Mouse (Mus musculus) liver, embryonic 15.5 days (tissue): ENCODE data around the gene Mapk11. TPM values are rescaled to one million over a fixed set of nuclear protein-coding genes. Genes with fewer than 3 reads are reported as not detected.

Experiments used
- ATAC-seq: fragments of 200-750 bp; cut with Nextera tagmentation; 2 replicates; pipeline ENCODE4 v1.8.0; 2017; ENCODE audit warnings: moderate number of reproducible peaks, mild to moderate bottlenecking, moderate library complexity; ENCODE audit not compliant: insufficient read depth
- H3K27ac ChIP-seq: fragments of 300-500 bp; sonication (generic); replicated peaks from 2 replicates; pipeline ENCODE4 v1.5.1; 2015; ENCODE audit warnings: mild to moderate bottlenecking, inconsistent platforms
- H3K27me3 ChIP-seq: fragments of 300-500 bp; sonication (generic); 2 replicates; pipeline ENCODE4 v1.6.1; 2015; ENCODE audit warnings: mild to moderate bottlenecking, inconsistent platforms
- H3K36me3 ChIP-seq: fragments of 300-500 bp; sonication (generic); replicated peaks from 2 replicates; pipeline ENCODE4 v1.6.1; 2015; ENCODE audit warnings: moderate library complexity, mild to moderate bottlenecking, inconsistent platforms
- H3K4me1 ChIP-seq: fragments of 300-500 bp; sonication (generic); replicated peaks from 2 replicates; pipeline ENCODE4 v1.6.1; 2015; ENCODE audit warnings: inconsistent platforms
- H3K4me2 ChIP-seq: fragments of 300-500 bp; sonication (generic); 2 replicates; pipeline ENCODE4 v1.6.1; 2015; ENCODE audit warnings: moderate library complexity, mild to moderate bottlenecking, inconsistent platforms
- H3K4me3 ChIP-seq: fragments of 300-500 bp; sonication (generic); replicated peaks from 2 replicates; pipeline ENCODE4 v1.5.1; 2015; ENCODE audit warnings: mild to moderate bottlenecking, inconsistent platforms
- H3K9ac ChIP-seq: fragments of 300-500 bp; sonication (generic); 2 replicates; pipeline ENCODE4 v1.6.1; 2015; ENCODE audit warnings: moderate library complexity, mild to moderate bottlenecking, inconsistent platforms
- H3K9me3 ChIP-seq: fragments of 300-500 bp; sonication (generic); replicated peaks from 2 replicates; pipeline ENCODE4 v1.6.1; 2016; ENCODE audit warnings: inconsistent platforms
- WGBS: fragments of 180-500 bp; shearing (Covaris S2); methylation state at CpG from one replicate; pipeline ENCODE4 v1.1.7; 2015; ENCODE audit warnings: mixed read lengths; ENCODE audit not compliant: insufficient replicate concordance; 5-methylcytosine and 5-hydroxymethylcytosine counted together
- polyA plus RNA-seq: library from polyadenylated mRNA; unstranded; fragments of >200 nt; fragmentation: Nextera tagmentation; extraction: Ambion mirVana; gene quantifications from 2 replicates; pipeline ENCODE4 v1.2.1, GENCODE M21; 2015

Mapk11 gene
- polyA plus RNA-seq, 1 experiment from 2014 or later: 0.68 TPM

GRCm38 (mm10) chr15:89150041-89150390 lies 588 bp upstream of the Mapk11 start:
- H3K27me3 ChIP-seq: peaks cover 73% of the 10 kb centered on the region
- H3K9ac ChIP-seq: no peak overlapping the region
- no peak overlapping the region for H3K27ac ChIP-seq
- peak overlapping the region; percentile 55; the same call in 1 of the 2 replicates for H3K4me3 ChIP-seq
- H3K9me3 ChIP-seq: no peaks in the 10 kb centered on the region
- H3K4me2 ChIP-seq: peak overlapping the region; percentile 71
- ATAC-seq: no peak
- H3K4me1 ChIP-seq: peaks cover 19% of the 10 kb centered on the region
- H3K36me3 ChIP-seq: 0 out of 2 replicates have a peak, but pooled peaks cover 4% of the 10 kb centered on the region
- WGBS: 2% methylated on average over 13 of the region's 13 CpGs

- no peak for ATAC-seq
- WGBS: 7% methylated on average over 25 of the region's 25 CpGs
- Histone ChIP-seq H3K27ac (no peak overlapping the region), H3K27me3 (peaks cover 86% of the 10 kb centered on the region), H3K9me3 (no peaks in the 10 kb centered on the region), H3K4me1 (peaks cover 19% of the 10 kb centered on the region), H3K4me2 (peak overlapping the region; percentile 71), H3K36me3 (no peaks in the 10 kb centered on the region), H3K9ac (no peak overlapping the region), H3K4me3 (peak overlapping the region; percentile 55)
Observed at GRCm38 (mm10) chr15:89148496-89149270, 745 bp downstream of the Mapk11 start.

GRCm38 (mm10) chr15:89147895-89148294 lies 1.5 kb downstream of the Mapk11 start:
- no peak for ATAC-seq
- H3K9me3 ChIP-seq: no peaks in the 10 kb centered on the region
- H3K4me1 ChIP-seq: peaks cover 19% of the 10 kb centered on the region
- no peaks in the 10 kb centered on the region for H3K36me3 ChIP-seq
- no peak overlapping the region for H3K27ac ChIP-seq
- H3K4me2 ChIP-seq: no peak overlapping the region
- WGBS: 44% methylated on average over 4 of the region's 4 CpGs
- H3K9ac ChIP-seq: no peak overlapping the region
- H3K27me3 ChIP-seq: peaks cover 94% of the 10 kb centered on the region
- no peak overlapping the region for H3K4me3 ChIP-seq

- Histone ChIP-seq H3K27ac (no peak overlapping the region), H3K27me3 (peaks cover 98% of the 10 kb centered on the region), H3K4me2 (no peak overlapping the region), H3K9ac (no peak overlapping the region), H3K4me3 (no peak overlapping the region), H3K4me1 (peaks cover 19% of the 10 kb centered on the region), H3K9me3 (no peaks in the 10 kb centered on the region), H3K36me3 (no peaks in the 10 kb centered on the region)
- 16% methylated on average over 10 of the region's 10 CpGs for WGBS
- ATAC-seq: no peak
Observed at GRCm38 (mm10) chr15:89147456-89147855, 2.0 kb downstream of the Mapk11 start.

- Histone ChIP-seq H3K27ac (no peak overlapping the region), H3K4me3 (no peak overlapping the region), H3K4me2 (peak overlapping the region; percentile 23; the same call in 1 of the 2 replicates), H3K27me3 (peaks cover 98% of the 10 kb centered on the region), H3K36me3 (no peaks in the 10 kb centered on the region), H3K4me1 (peaks cover 19% of the 10 kb centered on the region), H3K9ac (no peak overlapping the region), H3K9me3 (no peaks in the 10 kb centered on the region)
- ATAC-seq: no peak
- WGBS: 4% methylated on average over 16 of the region's 16 CpGs
Observed at GRCm38 (mm10) chr15:89147024-89147423, 2.4 kb downstream of the Mapk11 start.

- 2% methylated on average over 27 of the region's 27 CpGs for WGBS
- Histone ChIP-seq H3K9ac (no peak overlapping the region), H3K27me3 (peaks cover 99% of the 10 kb centered on the region), H3K36me3 (no peaks in the 10 kb centered on the region), H3K9me3 (no peaks in the 10 kb centered on the region), H3K4me3 (no peak overlapping the region), H3K4me2 (peak overlapping the region; percentile 23; the same call in 1 of the 2 replicates), H3K4me1 (peaks cover 19% of the 10 kb centered on the region), H3K27ac (no peak overlapping the region)
- ATAC-seq: no peak
Observed at GRCm38 (mm10) chr15:89146537-89146936, 2.9 kb downstream of the Mapk11 start.

- Histone ChIP-seq H3K4me3 (no peak overlapping the region), H3K27me3 (peaks cover 100% of the 10 kb centered on the region), H3K4me1 (peaks cover 19% of the 10 kb centered on the region), H3K9ac (no peak overlapping the region), H3K36me3 (no peaks in the 10 kb centered on the region), H3K27ac (no peak overlapping the region), H3K9me3 (no peaks in the 10 kb centered on the region), H3K4me2 (no peak overlapping the region)
- ATAC-seq: no peak
- WGBS: 66% methylated on average over 24 of the region's 24 CpGs
Observed at GRCm38 (mm10) chr15:89145813-89146350, 3.5 kb downstream of the Mapk11 start.

- peaks cover 23% of the 10 kb centered on the region for H3K4me1 ChIP-seq
- H3K9me3 ChIP-seq: no peaks in the 10 kb centered on the region
- H3K27ac ChIP-seq: no peak overlapping the region
- no peak overlapping the region for H3K9ac ChIP-seq
- H3K4me3 ChIP-seq: no peak overlapping the region
- no peaks in the 10 kb centered on the region for H3K36me3 ChIP-seq
- no peak for ATAC-seq
- 54% methylated on average over 11 of the region's 11 CpGs for WGBS
- no peak overlapping the region for H3K4me2 ChIP-seq
- peaks cover 100% of the 10 kb centered on the region for H3K27me3 ChIP-seq
Observed at GRCm38 (mm10) chr15:89144965-89145364, 4.5 kb downstream of the Mapk11 start.

- no peak overlapping the region for H3K4me3 ChIP-seq
- peaks cover 13% of the 10 kb centered on the region for H3K4me1 ChIP-seq
- no peak overlapping the region for H3K9ac ChIP-seq
- no peaks in the 10 kb centered on the region for H3K36me3 ChIP-seq
- 32% methylated on average over 2 of the region's 2 CpGs for whole genome bisulfite sequencing
- no peak overlapping the region for H3K4me2 ChIP-seq
- peaks cover 100% of the 10 kb centered on the region for H3K27me3 ChIP-seq
- H3K9me3 ChIP-seq: no peaks in the 10 kb centered on the region
- H3K27ac ChIP-seq: no peak overlapping the region
- no peak for ATAC-seq
Observed at GRCm38 (mm10) chr15:89143134-89143533, 6.3 kb downstream of the Mapk11 start.

- H3K4me2 ChIP-seq: no peak overlapping the region
- no peak overlapping the region for H3K4me3 ChIP-seq
- no peak for ATAC-seq
- H3K36me3 ChIP-seq: no peaks in the 10 kb centered on the region
- peaks cover 11% of the 10 kb centered on the region for H3K4me1 ChIP-seq
- no peak overlapping the region for H3K9ac ChIP-seq
- peaks cover 98% of the 10 kb centered on the region for H3K27me3 ChIP-seq
- H3K9me3 ChIP-seq: no peaks in the 10 kb centered on the region
- H3K27ac ChIP-seq: no peak overlapping the region
- 17% methylated on average over 4 of the region's 4 CpGs for WGBS
Observed at GRCm38 (mm10) chr15:89141905-89142304, 7.5 kb downstream of the Mapk11 start.

GRCm38 (mm10) chr15:89141443-89141842 lies 8.0 kb downstream of the Mapk11 start:
- Histone ChIP-seq H3K9me3 (no peaks in the 10 kb centered on the region), H3K36me3 (no peaks in the 10 kb centered on the region), H3K4me1 (peaks cover 7% of the 10 kb centered on the region; the same call in 1 of the 2 replicates), H3K4me2 (no peak overlapping the region), H3K27me3 (peaks cover 98% of the 10 kb centered on the region), H3K4me3 (no peak overlapping the region), H3K27ac (no peak overlapping the region), H3K9ac (no peak overlapping the region)
- 27% methylated on average over 5 of the region's 5 CpGs for WGBS
- no peak for ATAC-seq
